12 mouse cellular contexts compared by ENCODE assay signal in genomic region chr11:85786113-85786718, GRCm38 (mm10). TPM values are rescaled to one million over a fixed set of nuclear protein-coding genes. Genes with fewer than 3 reads are reported as not detected.
A peak's percentile ranks its signal among the peaks of the same experiment; 100 is the strongest.
DNase-seq lines count a peak whose midpoint lies in the region; ATAC-seq and TF ChIP-seq lines count a peak whose summit lies in the region.
"Had no signal": no experiment of that assay in that cellular context is flagged by ENCODE, and none has a peak within 500 bp of the region (broad histone marks: within the 10 kb centered on the region; RNA-seq: fewer than 3 reads in every experiment).

No protein-coding gene starts in this region.

- TF ChIP-seq CTCF in forebrain, postnatal 0 days (IDR thresholded peaks at IDR 0.05; ENCODE audit: low read depth) = peak; percentile 57

- no peaks in the 10 kb centered on the region for H3K9me3 ChIP-seq in forebrain, postnatal 0 days (ENCODE audit: low read length)
- H3K9me3 ChIP-seq in forebrain, embryonic 13.5 days (replicated peaks) = no peaks in the 10 kb centered on the region
- H3K9me3 ChIP-seq in liver, embryonic 12.5 days (replicated peaks) = no peaks in the 10 kb centered on the region
- H3K9me3 ChIP-seq: G1E; kidney, embryonic 15.5 days had no signal

- H3K27ac ChIP-seq in forebrain, postnatal 0 days (ENCODE audit: low read depth, low read length) = no peak overlapping the region
- H3K27ac ChIP-seq in forebrain, embryonic 13.5 days = no peak overlapping the region
- peak overlapping the region; percentile 49; the same call in 1 of the 2 replicates for H3K27ac ChIP-seq in liver, embryonic 12.5 days
- H3K27ac ChIP-seq: kidney, embryonic 15.5 days had no signal

- no peaks in the 10 kb centered on the region for H3K36me3 ChIP-seq in forebrain, postnatal 0 days (ENCODE audit: insufficient read depth)
- H3K36me3 ChIP-seq in forebrain, embryonic 13.5 days (ENCODE audit: poor library complexity, severe bottlenecking) = no peaks in the 10 kb centered on the region
- H3K36me3 ChIP-seq in liver, embryonic 12.5 days = no peaks in the 10 kb centered on the region
- H3K36me3 ChIP-seq in splenic B cell, adult 2 months (ENCODE audit: control insufficient read depth, insufficient read depth, low read length, poor library complexity, severe bottlenecking) = no peaks in the 10 kb centered on the region
- H3K36me3 ChIP-seq: G1E; kidney, embryonic 15.5 days had no signal

- no peaks in the 10 kb centered on the region for H3K4me1 ChIP-seq in forebrain, postnatal 0 days (ENCODE audit: insufficient read depth)
- H3K4me1 ChIP-seq in forebrain, embryonic 13.5 days = peaks cover 5% of the 10 kb centered on the region; the same call in 1 of the 2 replicates
- peaks cover 35% of the 10 kb centered on the region for H3K4me1 ChIP-seq in liver, embryonic 12.5 days

- no peak overlapping the region for H3K4me3 ChIP-seq in forebrain, postnatal 0 days (ENCODE audit: low read depth, low read length)
- no peak overlapping the region for H3K4me3 ChIP-seq in forebrain, embryonic 13.5 days
- H3K4me3 ChIP-seq in liver, embryonic 12.5 days = no peak overlapping the region
- H3K4me3 ChIP-seq: erythroblast, embryonic 14.5 days; kidney, embryonic 15.5 days had no signal

- peak; percentile 59 for ATAC-seq in forebrain, postnatal 0 days
- ATAC-seq in forebrain, embryonic 13.5 days = no peak
- no peak for ATAC-seq in liver, embryonic 12.5 days
- ATAC-seq in erythroblast, adult 5-6 weeks (replicated peaks; ENCODE audit: low FRiP score, poor library complexity, severe bottlenecking) = 0 out of 2 replicates have a peak, but pooled peaks have one; percentile 18
- no peak for ATAC-seq in activated CD4-positive, CD25-positive, alpha-beta regulatory T cell, adult 4 months

- no peaks in the 10 kb centered on the region for H3K27me3 ChIP-seq in forebrain, postnatal 0 days (ENCODE audit: insufficient read depth, low read length)
- 0 out of 2 replicates have a peak, but pooled peaks cover 3% of the 10 kb centered on the region for H3K27me3 ChIP-seq in forebrain, embryonic 13.5 days
- H3K27me3 ChIP-seq in liver, embryonic 12.5 days (replicated peaks) = peaks cover 51% of the 10 kb centered on the region
- H3K27me3 ChIP-seq in splenic B cell, adult 2 months (ENCODE audit: control insufficient read depth, insufficient read depth, low read length, poor library complexity, severe bottlenecking) = no peaks in the 10 kb centered on the region
- H3K27me3 ChIP-seq: kidney, embryonic 15.5 days had no signal

- H3K9ac ChIP-seq in forebrain, postnatal 0 days = no peak overlapping the region
- H3K9ac ChIP-seq in forebrain, embryonic 13.5 days = no peak overlapping the region
- no peak overlapping the region for H3K9ac ChIP-seq in liver, embryonic 12.5 days
- H3K9ac ChIP-seq: kidney, embryonic 15.5 days had no signal

- intact Hi-C loops in gastrocnemius, postnatal 14 days (cut with DNase I; ENCODE audit: low total_unique reads) = no loop called here

- WGBS in forebrain, postnatal 0 days = 72% methylated on average over 3 of the region's 3 CpGs
- 71% methylated on average over 3 of the region's 3 CpGs for WGBS in forebrain, embryonic 13.5 days
- WGBS in liver, embryonic 12.5 days (ENCODE audit: insufficient replicate concordance) = 74% methylated on average over 3 of the region's 3 CpGs

- no peak overlapping the region for H3K4me2 ChIP-seq in forebrain, postnatal 0 days (ENCODE audit: low read depth)
- H3K4me2 ChIP-seq in forebrain, embryonic 13.5 days = no peak overlapping the region
- H3K4me2 ChIP-seq in liver, embryonic 12.5 days = no peak overlapping the region
- H3K4me2 ChIP-seq: kidney, embryonic 15.5 days had no signal

- peak; percentile 56 for DNase-seq in forebrain, postnatal 0 days
- DNase-seq in liver = no peak
- peak; percentile 3 for DNase-seq in splenic B cell, adult 2 months (ENCODE audit: low read depth, low spot score)
- no peak for DNase-seq in gastrocnemius, postnatal 14 days
- DNase-seq: thymus, postnatal 25 days had no signal

RNA-seq across cellular contexts. Expression of gene Tbx2, which starts 46.1 kb away (rescaled TPM):
- 1.9 and 5.1 TPM in 2 replicates for total RNA-seq in forebrain, postnatal 0 days (2014; rRNA removed)
- polyA plus RNA-seq in forebrain, postnatal 0 days (2015; fragmentation: Nextera tagmentation; extraction: Ambion mirVana) = 0.42 and 0.44 TPM in 2 replicates
- 0.42 and 0.61 TPM in 2 replicates for polyA plus RNA-seq in forebrain, embryonic 13.5 days (2015; fragmentation: Nextera tagmentation; extraction: Ambion mirVana)
- polyA plus RNA-seq in liver, embryonic 12.5 days (2016; fragmentation: Nextera tagmentation; extraction: Ambion mirVana) = 1.1 and 1.4 TPM in 2 replicates
- 0.38 TPM in 1 of 2 replicates, not detected in the other for total RNA-seq in erythroblast, adult 5-6 weeks (2015; ENCODE audit: low replicate concordance)
- total RNA-seq in erythroblast, adult 5-6 weeks (2017; ENCODE audit: low replicate concordance) = 0.42 and 0.85 TPM in 2 replicates
- polyA plus RNA-seq in activated CD4-positive, CD25-positive, alpha-beta regulatory T cell, adult 4 months (2017; shearing (Covaris generic)) = under 1 TPM in 1 of 2 experiments, not detected in 1; 0.13 TPM
- 10 to 100 TPM in 1 of 2 experiments, 1 to 10 TPM in 1; 9.7 to 10.1 TPM for total RNA-seq in gastrocnemius, postnatal 14 days (2021)

Comparison
In these comparisons a context has a peak if more than half of its experiments do, and no peak if none do; other contexts are left out.
1. ATAC-seq: peak in forebrain, postnatal 0 days (single experiment) and erythroblast, adult 5-6 weeks (single experiment); none in forebrain, embryonic 13.5 days (single experiment), liver, embryonic 12.5 days (single experiment) and activated CD4-positive, CD25-positive, alpha-beta regulatory T cell, adult 4 months (single experiment).
2. DNase-seq: peak in forebrain, postnatal 0 days (single experiment) and splenic B cell, adult 2 months (single experiment); none in liver (single experiment) and gastrocnemius, postnatal 14 days (single experiment).